Mouse (Mus musculus) spleen, adult 2 months (tissue): ENCODE data around the gene Stap1.

Source experiments
- CTCF ChIP-seq: fragments of 200-500 bp; IDR thresholded peaks from 2 replicates; pipeline ENCODE4 v1.5.1; 2011; ENCODE audit warnings: mild to moderate bottlenecking, inconsistent platforms; ENCODE audit not compliant: insufficient read depth, insufficient read length, insufficient replicate concordance; ENCODE audit errors: extremely low read depth
- POLR2A ChIP-seq: fragments of 200-500 bp; IDR thresholded peaks from 2 replicates; pipeline ENCODE4 v1.6.1; 2011; ENCODE audit warnings: low read depth, low read length, inconsistent platforms

GRCm38 (mm10) chr5:86106610-86107009 is 35.1 kb downstream of the Stap1 start:
- TF ChIP-seq CTCF (no peak), POLR2A (no peak)
